Mouse (Mus musculus) cortical plate, adult 2 months (tissue): ENCODE measurements around the gene Tubb4a.

Source experiments
- CTCF ChIP-seq: fragments of 200-500 bp; IDR thresholded peaks from 2 replicates; pipeline ENCODE4 v1.5.1; 2011; ENCODE audit warnings: mild to moderate bottlenecking, control low read depth, low read length; ENCODE audit not compliant: insufficient read depth; ENCODE audit errors: extremely low read depth
- POLR2A ChIP-seq: fragments of 200-500 bp; IDR thresholded peaks from 2 replicates; pipeline ENCODE4 v1.6.1; 2011; ENCODE audit warnings: mild to moderate bottlenecking, low read length, control low read depth; ENCODE audit not compliant: insufficient read depth; ENCODE audit errors: extremely low read depth

- TF ChIP-seq CTCF (no peak), POLR2A (no peak)
Measured at GRCm38 (mm10) chr17:57041554-57041953, 46.0 kb downstream of the Tubb4a start, which contains the start of gene Slc25a41.
